Mouse (Mus musculus): ENCODE measurements around the gene Taldo1. TPM values are rescaled to one million over a fixed set of nuclear protein-coding genes. Genes with fewer than 3 reads are reported as not detected.

Gene Taldo1
- total RNA-seq, 2 experiments from 2014 or later, result 111 to 114 TPM

GRCm38 (mm10) chr7:141432741-141433516 is 40.9 kb downstream of the Taldo1 start:
- TF ChIP-seq CTCF (conservative IDR thresholded peaks at IDR 0.05), result peak; percentile 30; the same call in 1 of the 2 replicates
- no peak for DNase-seq (ENCODE audit: low spot score in 2 of 2)
- Histone ChIP-seq H3K4me3 (peak overlapping the region; percentile 63), H3K27ac (peak overlapping the region; percentile 97)

GRCm38 (mm10) chr7:141433517-141434400 is 41.8 kb downstream of the Taldo1 start:
- H3K27ac ChIP-seq, result peak overlapping the region; percentile 97
- no peak for TF ChIP-seq CTCF (conservative IDR thresholded peaks at IDR 0.05)
- peak overlapping the region; percentile 63 for H3K4me3 ChIP-seq
- DNase-seq (ENCODE audit: low spot score in 2 of 2), result no peak

DNA sequence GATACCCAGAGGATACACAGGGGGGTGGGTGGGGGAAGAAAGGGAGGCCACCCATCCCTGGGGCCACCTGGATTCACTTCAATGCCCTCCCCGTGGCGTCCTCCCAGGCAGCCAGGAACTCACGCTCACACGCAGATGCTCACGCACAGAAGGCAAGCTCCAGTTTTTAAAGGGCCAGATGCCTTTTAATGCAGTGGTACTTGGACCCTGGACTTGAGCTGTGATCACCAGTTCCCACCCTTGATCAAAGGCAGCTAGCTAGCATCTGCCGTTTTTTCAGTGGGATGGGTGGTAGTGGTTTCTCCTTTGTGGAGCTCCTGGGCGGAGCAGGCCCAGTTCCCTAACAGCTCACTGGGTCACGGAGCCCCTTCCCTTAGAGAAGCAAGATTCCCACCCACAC is 42.5 kb downstream of the Taldo1 start:
- no peak for TF ChIP-seq CTCF (conservative IDR thresholded peaks at IDR 0.05)
- H3K4me3 ChIP-seq, result peak overlapping the region; percentile 63
- peak; percentile 72 to 77 for DNase-seq (ENCODE audit: low spot score in 2 of 2)
- peak overlapping the region; percentile 97 for H3K27ac ChIP-seq

DNA sequence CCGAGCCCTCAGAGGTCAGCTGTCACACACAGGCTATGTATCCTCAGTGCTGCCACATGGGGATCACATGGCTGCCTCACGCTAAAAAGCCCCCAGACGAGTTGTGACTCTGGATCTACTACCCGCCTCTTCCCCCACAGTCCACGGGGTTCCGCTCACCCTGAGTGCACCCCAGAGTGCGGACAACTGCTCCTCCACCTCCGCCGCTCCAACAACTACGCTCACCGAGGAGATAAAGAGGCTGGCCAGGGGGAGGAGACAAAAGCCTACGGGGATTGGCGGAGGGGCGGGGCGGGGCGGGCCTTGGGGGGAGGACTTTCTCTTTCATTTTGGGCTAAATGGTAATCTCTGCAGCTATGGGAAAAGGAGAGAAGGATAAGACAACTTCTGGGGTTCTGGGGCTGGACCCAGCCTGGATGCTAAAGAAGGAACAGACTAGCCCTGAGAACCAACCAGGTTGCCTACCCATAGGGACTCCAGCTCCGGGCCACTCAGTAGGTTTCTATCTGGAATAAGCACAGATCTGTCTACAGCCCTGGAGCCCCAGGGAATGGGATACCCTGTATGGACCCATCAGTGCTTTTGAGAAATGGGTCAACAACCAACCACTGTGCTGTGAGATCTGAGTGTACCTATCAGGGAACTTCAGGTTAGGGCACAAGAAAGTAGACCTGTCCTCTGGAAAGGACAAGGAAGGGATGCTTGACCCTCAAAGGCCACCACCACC is 43.3 kb downstream of the Taldo1 start:
- no peak for TF ChIP-seq CTCF (conservative IDR thresholded peaks at IDR 0.05)
- peak in 1 of 2 experiments; percentile 61 for DNase-seq (ENCODE audit: low spot score in 2 of 2)

DNA sequence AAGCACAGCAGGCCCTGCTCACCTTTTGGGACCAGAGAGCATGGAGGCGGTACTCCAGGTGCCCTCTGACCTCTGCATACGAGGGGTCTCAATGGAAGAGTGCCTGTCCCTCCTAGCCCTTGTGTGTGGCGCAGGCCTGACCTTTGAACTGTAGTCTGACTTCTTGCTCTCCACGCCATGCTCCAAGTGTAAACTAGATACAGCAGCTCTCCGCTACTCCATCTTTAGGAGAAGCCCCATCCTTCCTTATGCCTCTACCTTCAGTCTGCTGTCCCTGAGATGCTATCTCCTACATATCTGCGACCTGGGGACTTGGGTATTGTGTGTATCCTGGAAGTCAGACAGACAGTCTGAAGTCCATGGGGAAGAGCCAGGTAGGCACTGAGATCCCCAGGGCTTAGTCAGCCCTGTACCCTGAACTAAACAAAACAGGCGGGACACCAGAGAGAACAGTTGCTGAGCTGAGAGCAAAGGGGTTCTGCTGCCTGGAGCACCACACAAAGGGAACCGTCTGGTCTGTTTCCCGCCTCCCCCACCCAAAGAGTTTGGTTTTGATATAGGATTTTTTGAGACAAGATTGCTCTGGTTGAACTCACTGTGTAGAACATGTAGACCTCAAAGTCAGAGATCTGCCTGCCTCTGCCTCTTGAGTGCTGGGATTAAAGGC is 44.0 kb downstream of the Taldo1 start:
- TF ChIP-seq CTCF (conservative IDR thresholded peaks at IDR 0.05), result no peak
- H3K4me3 ChIP-seq, result peak overlapping the region; percentile 63
- no peak for DNase-seq (ENCODE audit: low spot score in 2 of 2)
- H3K27ac ChIP-seq, result peak overlapping the region; percentile 97

More for the DNA sequence above, 43.3 kb downstream of the Taldo1 start:
- Histone ChIP-seq H3K4me3 (peak overlapping the region; percentile 63), H3K27ac (peak overlapping the region; percentile 97)

GRCm38 (mm10) chr7:141436523-141436892 is 44.5 kb downstream of the Taldo1 start:
- H3K27ac ChIP-seq, result peak overlapping the region; percentile 97
- TF ChIP-seq CTCF (conservative IDR thresholded peaks at IDR 0.05), result no peak
- DNase-seq (ENCODE audit: low spot score in 2 of 2), result no peak
- peak overlapping the region; percentile 62 for H3K4me3 ChIP-seq

- DNase-seq (ENCODE audit: low spot score in 2 of 2), result peak; percentile 75 to 83
- peak within 1 kb of the TSS; percentile 97 for H3K27ac ChIP-seq
- TF ChIP-seq CTCF (conservative IDR thresholded peaks at IDR 0.05), result peak; percentile 90
- H3K4me3 ChIP-seq, result peak within 1 kb of the TSS; percentile 62
These were observed 45.5 kb downstream of the Taldo1 start, which contains the start of gene Slc25a22 for GRCm38 (mm10) chr7:141437178-141438120. TSS of gene Slc25a22 (minus strand) at chr7:141437892.

- no peak for TF ChIP-seq CTCF (conservative IDR thresholded peaks at IDR 0.05)
- DNase-seq (ENCODE audit: low spot score in 2 of 2), result no peak
- Histone ChIP-seq H3K27ac (peak overlapping the region; percentile 97), H3K4me3 (no peak overlapping the region)
These were observed 46.4 kb downstream of the Taldo1 start for GRCm38 (mm10) chr7:141438201-141438968.

DNA sequence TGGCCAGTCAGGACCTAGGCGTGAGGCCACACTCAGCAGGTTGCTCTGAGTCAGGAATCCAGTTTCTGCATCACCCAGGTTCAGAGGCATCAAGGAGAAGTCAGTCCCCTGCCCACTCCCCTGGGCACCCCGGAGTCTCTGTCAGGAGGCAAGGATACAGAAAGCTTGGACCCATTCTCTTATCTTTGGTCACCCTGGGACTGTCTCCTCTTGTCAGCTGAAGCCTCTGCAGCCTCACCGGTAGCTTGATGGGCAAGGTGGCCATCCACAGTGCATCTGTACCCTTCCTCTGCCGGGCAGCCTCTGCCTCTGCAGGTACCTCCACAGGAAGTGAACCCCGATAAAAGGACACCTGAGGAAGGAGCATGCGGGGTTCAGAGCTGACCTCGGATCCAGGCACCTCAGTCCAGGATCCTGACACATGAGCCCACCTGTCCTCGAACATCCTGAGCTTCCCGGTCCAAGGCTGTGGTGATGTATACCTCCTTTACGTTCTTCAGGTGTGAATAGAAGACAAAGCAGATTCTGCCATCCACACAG is 47.2 kb downstream of the Taldo1 start:
- H3K4me3 ChIP-seq, result no peak overlapping the region
- TF ChIP-seq CTCF (conservative IDR thresholded peaks at IDR 0.05), result no peak
- H3K27ac ChIP-seq, result no peak overlapping the region
- DNase-seq (ENCODE audit: low spot score in 2 of 2), result no peak

DNA sequence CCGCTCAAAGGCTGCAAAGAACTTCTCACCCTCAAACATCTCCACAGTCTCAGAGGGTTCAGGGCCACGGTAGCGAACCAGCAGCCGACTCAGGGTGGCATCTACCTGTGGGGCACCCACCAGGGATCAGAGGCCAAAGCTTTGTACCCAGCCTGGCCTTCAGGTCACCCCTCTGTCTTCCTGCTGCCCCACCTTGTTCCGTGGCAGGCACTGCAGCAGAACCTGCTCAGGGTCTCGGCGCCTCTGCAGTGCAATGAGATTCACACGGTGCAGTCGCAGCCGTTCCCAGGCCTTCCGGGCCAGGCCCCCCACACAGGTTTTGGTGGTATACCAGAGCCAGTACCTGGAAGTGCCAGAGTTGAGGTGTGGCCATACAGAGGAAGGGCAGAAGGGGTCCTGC is 47.8 kb downstream of the Taldo1 start:
- Histone ChIP-seq H3K4me3 (no peak overlapping the region), H3K27ac (no peak overlapping the region)
- DNase-seq (ENCODE audit: low spot score in 2 of 2), result no peak
- TF ChIP-seq CTCF (conservative IDR thresholded peaks at IDR 0.05), result no peak
